ENCODE assay signal across 8 mouse cellular contexts in genomic region chr12:71311237-71311887, GRCm38 (mm10). TPM values are rescaled to one million over a fixed set of nuclear protein-coding genes. Genes with fewer than 3 reads are reported as not detected.
DNase-seq lines count a peak whose midpoint lies in the region; ATAC-seq and TF ChIP-seq lines count a peak whose summit lies in the region.

No protein-coding gene starts in this region.

- H3K9ac ChIP-seq in hindbrain, embryonic 16.5 days (ENCODE audit: low read depth, low read length), result peak overlapping the region; percentile 95
- H3K9ac ChIP-seq in lung, postnatal 0 days (replicated peaks; ENCODE audit: low read depth), result no peak overlapping the region

- peak overlapping the region; percentile 70 for H3K4me3 ChIP-seq in hindbrain, embryonic 16.5 days (ENCODE audit: low read length)
- peak overlapping the region; percentile 75; the same call in 1 of the 2 replicates for H3K4me3 ChIP-seq in lung, postnatal 0 days (ENCODE audit: low read depth, low read length)

- no peaks in the 10 kb centered on the region for H3K9me3 ChIP-seq in hindbrain, embryonic 16.5 days (ENCODE audit: control insufficient read depth, low read length)
- no peaks in the 10 kb centered on the region for H3K9me3 ChIP-seq in lung, postnatal 0 days (ENCODE audit: low read length)

- TF ChIP-seq EP300 in lung, postnatal 0 days (IDR thresholded peaks at IDR 0.05), result peak; percentile 12; the same call in 1 of the 2 replicates

- peaks cover 9% of the 10 kb centered on the region for H3K36me3 ChIP-seq in hindbrain, embryonic 16.5 days (ENCODE audit: control insufficient read depth, insufficient read depth, low read length)
- no peaks in the 10 kb centered on the region for H3K36me3 ChIP-seq in lung, postnatal 0 days (ENCODE audit: insufficient read depth, low read length)

- no peaks in the 10 kb centered on the region for H3K27me3 ChIP-seq in hindbrain, embryonic 16.5 days (replicated peaks; ENCODE audit: control insufficient read depth, insufficient read depth, low read length)
- H3K27me3 ChIP-seq in lung, postnatal 0 days (replicated peaks; ENCODE audit: insufficient read depth, low read length), result no peaks in the 10 kb centered on the region

- peak overlapping the region; percentile 80 for H3K4me2 ChIP-seq in hindbrain, embryonic 16.5 days (ENCODE audit: low read length)
- peak overlapping the region; percentile 99 for H3K4me2 ChIP-seq in lung, postnatal 0 days (replicated peaks; ENCODE audit: low read depth, low read length)

- TF ChIP-seq CTCF in lung, postnatal 0 days (IDR thresholded peaks at IDR 0.05), result peak; percentile 70

- peak; percentile 88 for DNase-seq in NIH3T3 (ENCODE audit: low read depth)
- DNase-seq in cerebellum, postnatal 14 days, result peak; percentile 74 to 80
- DNase-seq in frontal cortex, postnatal 36 days (ENCODE audit: low spot score in 2 of 2), result peak; percentile 47 to 76
- DNase-seq in layer of hippocampus, postnatal 36 days, result peak; percentile 41 to 66
- DNase-seq in lung, postnatal 0 days (ENCODE audit: low spot score), result peak; percentile 79
- DNase-seq in right cerebral cortex, postnatal 14 days, result peak; percentile 40

- peak overlapping the region; percentile 36; the same call in 1 of the 2 replicates for H3K27ac ChIP-seq in hindbrain, embryonic 16.5 days (ENCODE audit: low read depth, low read length)
- no peak overlapping the region for H3K27ac ChIP-seq in lung, postnatal 0 days (ENCODE audit: low read length)

- ATAC-seq in hindbrain, embryonic 16.5 days, result no peak
- peak; percentile 18; the same call in 1 of the 2 replicates for ATAC-seq in lung, postnatal 0 days
- ATAC-seq in inflammation-experienced regulatory T-cells, adult 6 months, result no peak

- H3K4me1 ChIP-seq in hindbrain, embryonic 16.5 days (ENCODE audit: control insufficient read depth, insufficient read depth, low read depth, low read length), result peaks cover 5% of the 10 kb centered on the region
- no peaks in the 10 kb centered on the region for H3K4me1 ChIP-seq in lung, postnatal 0 days (ENCODE audit: insufficient read depth, low read depth, low read length)

- 16% methylated on average over 13 of the region's 13 CpGs for WGBS in hindbrain, embryonic 16.5 days
- 6% methylated on average over 13 of the region's 13 CpGs for WGBS in lung, postnatal 0 days

RNA-seq across cellular contexts. Expression of gene Dact1, which starts 1.7 kb away (rescaled TPM):
- polyA plus RNA-seq in hindbrain, embryonic 16.5 days (2015; fragmentation: Nextera tagmentation; extraction: Ambion mirVana), result 15.8 and 21.2 TPM in 2 replicates
- 1 to 10 TPM; 7.8 to 8.2 TPM for total RNA-seq in layer of hippocampus, postnatal 36 days (2021)
- 4.0 and 5.5 TPM in 2 replicates for polyA plus RNA-seq in lung, postnatal 0 days (2015; fragmentation: Nextera tagmentation; extraction: Ambion mirVana)
- not detected for polyA plus RNA-seq in inflammation-experienced regulatory T-cells, adult 6 months (2017; shearing (Covaris generic))
